Mouse (Mus musculus) megakaryocyte, adult 5-6 weeks (primary cell): ENCODE results near the gene Smim15. TPM values are rescaled to one million over a fixed set of nuclear protein-coding genes. Genes with fewer than 3 reads are reported as not detected.

Experiments used
- ATAC-seq: 2 replicates; pipeline ENCODE4 v1.8.0; 2016; ENCODE audit warnings: mild to moderate bottlenecking, inconsistent platforms; ENCODE audit not compliant: poor library complexity, severe bottlenecking
- total RNA-seq, 2 experiments: library from RNA; stranded (forward) in 1 of 2; stranded (reverse) in 1 of 2; fragments of 153-499, 151-499 nt in 1 of 2; fragments of 221-1000, 200-1000 nt in 1 of 2; gene quantifications; 2 replicates each; pipeline versions ENCODE4 v1.2.3 to v1.2.4; 2015 to 2017

The Smim15 gene
- total RNA-seq (2015) (72.6 and 76.1 TPM in 2 replicates), total RNA-seq (2017) (162 and 166 TPM in 2 replicates)

DNA sequence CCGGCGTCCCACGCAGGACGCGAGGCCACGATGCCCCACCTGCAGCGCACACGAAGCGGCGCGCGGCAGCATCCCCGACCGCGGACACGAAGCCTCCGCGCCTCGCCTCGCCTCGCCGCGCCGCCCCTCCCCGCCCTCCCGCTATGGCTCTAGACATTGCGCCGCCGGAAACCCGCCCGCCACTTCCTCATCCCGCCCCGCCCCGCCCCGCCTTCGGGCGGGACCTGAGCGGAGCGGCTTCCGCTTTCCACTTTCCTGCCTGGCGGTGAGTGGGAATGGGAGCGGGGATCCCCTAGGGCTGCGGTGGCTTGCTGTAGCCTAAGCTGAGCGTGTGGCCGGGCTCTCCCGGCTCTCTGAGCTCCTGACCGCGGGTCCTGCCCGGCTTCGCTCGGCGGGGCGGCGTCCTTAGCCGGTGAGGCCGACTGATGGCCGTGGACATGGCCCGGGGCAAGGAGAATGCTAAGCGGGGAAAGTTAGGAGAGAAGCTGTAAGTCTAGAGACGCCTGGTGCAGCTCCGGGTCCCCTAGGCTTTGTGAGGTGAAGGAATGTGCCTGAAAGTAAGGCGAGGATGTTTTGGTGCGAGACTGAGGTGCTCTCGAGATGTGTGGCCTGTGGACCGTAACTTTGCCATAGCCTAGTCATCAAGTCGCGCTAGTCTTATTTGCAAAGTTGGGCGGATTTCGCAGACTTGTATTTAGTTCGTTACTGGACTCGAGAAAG lies at the start of gene Smim15:
Gene Smim15, plus strand, starts transcription at position 225 of the 720 bp plus-strand sequence.
- ATAC-seq, result peak; percentile 76

DNA sequence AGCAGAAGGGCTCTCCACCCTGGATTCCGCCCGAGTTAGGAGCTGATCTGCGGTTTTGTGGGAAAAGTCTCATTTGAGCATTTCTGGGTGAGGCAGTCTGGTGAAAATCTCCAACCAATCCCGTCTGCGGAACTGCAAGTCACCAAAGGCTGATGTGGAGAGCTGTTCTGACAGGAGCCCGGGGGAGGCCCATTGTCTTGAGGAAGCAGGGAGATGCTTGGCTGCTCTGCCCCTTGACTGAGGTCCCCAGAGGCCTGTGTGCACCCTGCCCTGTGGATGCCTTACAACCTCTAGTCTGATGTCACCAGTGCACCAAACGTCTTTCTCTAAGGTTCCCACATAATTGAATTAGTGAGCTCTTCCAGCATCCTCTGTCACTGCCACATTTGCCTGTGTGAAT lies 49.0 kb upstream of the Smim15 start:
- no peak for ATAC-seq

GRCm38 (mm10) chr13:107996301-107996700 lies 47.9 kb upstream of the Smim15 start:
- ATAC-seq, result no peak

DNA sequence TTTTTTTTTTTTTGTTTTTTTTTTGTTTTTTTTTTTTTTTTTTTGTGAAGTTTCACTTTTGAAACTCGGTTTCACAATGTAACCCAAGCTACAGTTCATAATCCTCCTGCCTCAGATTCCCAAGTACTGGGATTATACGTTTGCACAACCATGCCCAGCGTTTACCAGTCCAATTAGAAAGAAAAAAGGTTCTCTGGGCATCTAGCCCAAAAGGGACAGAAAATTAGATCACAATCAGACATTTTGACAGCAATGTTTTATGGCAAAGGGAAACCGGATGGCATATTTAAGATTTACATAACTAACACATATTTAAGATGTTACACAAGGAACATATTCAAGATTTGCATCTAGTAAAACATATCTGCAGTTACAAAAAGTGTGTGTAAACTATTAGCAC lies 36.4 kb upstream of the Smim15 start:
- no peak for ATAC-seq

DNA sequence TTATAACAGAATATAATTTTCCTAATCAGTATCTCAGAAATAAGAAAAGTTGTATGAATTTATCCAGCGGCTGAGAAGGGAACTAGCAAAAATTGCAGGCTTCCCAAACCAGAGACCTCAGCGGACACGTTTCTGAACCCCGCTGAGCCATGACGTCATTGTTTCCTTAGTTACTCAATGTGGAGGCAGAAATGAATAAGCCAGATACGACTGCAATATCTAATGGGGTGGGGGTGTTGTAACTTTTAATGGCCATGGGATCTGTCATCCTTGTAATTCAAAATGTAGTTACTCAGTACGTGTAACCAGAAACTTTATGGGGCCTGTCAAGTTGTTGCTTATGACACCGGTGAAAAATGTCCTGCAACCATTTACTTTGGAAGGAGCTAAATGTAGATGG lies 31.1 kb upstream of the Smim15 start:
- 0 out of 2 replicates have a peak, but pooled peaks have one; percentile 27 for ATAC-seq

DNA sequence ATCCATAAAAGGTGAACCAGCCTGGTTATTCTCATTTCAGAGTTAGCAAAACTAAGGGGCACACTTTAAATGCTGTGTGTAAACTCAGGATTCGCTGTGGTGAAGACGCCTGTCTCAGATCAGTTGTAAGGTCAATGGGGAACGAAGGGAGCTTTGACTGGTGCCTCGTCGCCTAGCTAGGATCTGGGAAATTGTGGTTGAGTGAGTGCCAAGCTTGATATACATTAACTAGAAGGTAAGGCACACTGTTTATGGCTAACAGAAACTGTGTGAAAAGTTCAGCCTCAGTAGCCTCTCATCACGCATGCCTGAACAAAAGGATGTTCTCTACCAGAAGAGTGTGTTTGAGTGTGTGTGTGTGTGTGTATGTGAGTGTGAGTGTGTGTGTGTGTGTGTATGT lies 30.4 kb upstream of the Smim15 start:
- ATAC-seq, result no peak

GRCm38 (mm10) chr13:108015166-108015565 lies 29.1 kb upstream of the Smim15 start:
- no peak for ATAC-seq

DNA sequence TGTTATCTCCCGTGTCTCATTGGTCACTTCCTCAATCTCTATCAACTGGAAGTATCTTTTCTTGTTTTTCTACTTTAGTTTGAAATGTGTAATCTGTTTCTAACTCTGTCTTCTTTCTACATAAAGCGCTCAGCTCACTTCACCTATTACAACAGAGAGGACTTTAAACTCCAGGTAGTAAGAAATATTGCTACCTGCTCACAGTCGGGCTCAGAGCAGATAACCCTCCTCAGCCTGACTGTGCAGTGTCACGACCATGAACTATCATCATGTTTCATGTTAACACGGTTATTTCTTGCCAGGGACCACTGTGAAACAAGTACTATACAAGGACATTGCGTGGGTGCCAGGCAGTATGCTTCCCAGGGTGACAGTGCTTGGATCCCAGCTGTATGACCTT lies 26.9 kb upstream of the Smim15 start:
- no peak for ATAC-seq

GRCm38 (mm10) chr13:108025802-108026201 lies 18.4 kb upstream of the Smim15 start:
- ATAC-seq, result no peak

DNA sequence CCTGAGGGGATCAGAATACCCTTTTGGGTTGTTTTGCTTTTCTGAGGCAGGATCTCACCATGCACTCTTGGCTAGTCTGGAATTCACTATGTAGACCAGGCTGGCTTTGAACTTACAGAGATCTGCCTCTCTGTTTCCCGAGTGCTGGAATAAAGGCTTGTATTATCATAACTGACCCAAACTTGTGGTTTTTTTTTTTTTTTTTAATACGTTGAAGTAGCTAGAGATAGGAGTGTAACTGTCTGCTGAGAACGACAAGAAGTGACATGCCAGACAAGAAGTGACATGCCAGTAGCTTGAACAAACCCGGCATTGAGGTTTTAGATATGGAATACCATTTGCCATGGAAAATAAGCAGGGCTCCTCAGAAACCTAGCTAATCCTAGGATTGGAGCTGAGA lies 11.5 kb upstream of the Smim15 start:
- no peak for ATAC-seq

- ATAC-seq, result no peak
Measured at GRCm38 (mm10) chr13:108039375-108039774, 4.9 kb upstream of the Smim15 start.

GRCm38 (mm10) chr13:108039902-108040301 lies 4.3 kb upstream of the Smim15 start:
- no peak for ATAC-seq

GRCm38 (mm10) chr13:108040451-108040850 lies 3.8 kb upstream of the Smim15 start:
- no peak for ATAC-seq

DNA sequence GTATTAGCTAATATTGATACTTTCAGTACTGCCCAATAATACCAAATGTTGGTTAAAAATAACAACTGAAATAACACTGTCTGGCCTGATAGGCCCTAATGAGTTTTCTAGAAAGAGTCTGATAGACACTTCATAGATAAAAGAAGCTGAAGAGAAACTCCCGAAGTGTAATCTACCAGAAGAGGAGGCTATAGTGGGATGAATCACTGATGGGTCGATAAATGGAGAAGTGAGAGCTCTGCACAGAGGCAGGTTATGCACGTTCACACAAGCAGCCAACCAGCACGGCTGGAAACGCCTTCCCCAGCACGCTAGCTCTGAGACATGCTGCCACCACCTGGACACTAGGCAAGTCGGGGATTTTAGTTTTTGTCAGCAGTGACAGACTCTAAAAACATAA lies 2.9 kb upstream of the Smim15 start:
- peak; percentile 75 for ATAC-seq

- 0 out of 2 replicates have a peak, but pooled peaks have one; percentile 6 for ATAC-seq
Measured at GRCm38 (mm10) chr13:108043431-108044221, 620 bp upstream of the Smim15 start.

DNA sequence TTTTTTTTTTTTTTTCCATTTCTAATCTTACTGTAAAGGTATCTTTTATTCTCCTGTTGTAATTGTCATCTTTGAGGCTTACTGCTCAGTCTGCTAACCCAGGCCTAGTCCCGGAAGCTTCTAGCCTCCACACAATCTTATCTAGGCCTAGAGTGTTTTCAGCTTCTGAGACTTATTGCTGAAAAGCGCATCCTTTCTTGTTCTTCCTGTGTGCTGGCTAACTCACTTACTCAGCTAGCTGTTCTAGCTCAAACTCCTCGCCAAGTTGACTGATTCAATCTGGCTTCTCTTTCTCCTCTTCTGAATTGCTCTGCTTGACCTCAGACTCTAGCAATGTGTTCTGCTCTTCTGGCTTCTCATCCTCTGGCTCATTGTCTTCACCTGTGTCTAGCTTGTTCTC lies 1.4 kb downstream of the Smim15 start:
- no peak for ATAC-seq

GRCm38 (mm10) chr13:108046071-108046470 lies 1.8 kb downstream of the Smim15 start:
- no peak for ATAC-seq

DNA sequence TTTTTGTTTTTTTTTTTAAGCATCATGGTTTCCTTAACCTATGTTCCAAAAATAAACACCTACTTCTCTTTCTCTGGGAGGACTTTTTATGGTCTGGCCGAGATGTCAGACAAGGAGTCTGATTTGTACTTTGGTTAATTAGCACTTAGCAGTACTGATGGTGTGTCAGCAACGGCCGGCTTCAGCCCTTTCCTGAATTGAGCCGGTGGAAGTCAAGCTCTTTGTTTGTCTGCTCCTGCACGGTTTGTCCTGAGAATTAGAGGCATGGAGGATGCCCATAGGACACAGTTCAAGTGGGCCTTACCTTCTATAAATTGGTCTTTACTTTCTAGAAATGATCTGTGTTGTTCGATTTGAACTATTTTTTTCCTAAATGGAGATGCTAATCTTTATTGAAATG lies 2.6 kb downstream of the Smim15 start:
- ATAC-seq, result no peak

DNA sequence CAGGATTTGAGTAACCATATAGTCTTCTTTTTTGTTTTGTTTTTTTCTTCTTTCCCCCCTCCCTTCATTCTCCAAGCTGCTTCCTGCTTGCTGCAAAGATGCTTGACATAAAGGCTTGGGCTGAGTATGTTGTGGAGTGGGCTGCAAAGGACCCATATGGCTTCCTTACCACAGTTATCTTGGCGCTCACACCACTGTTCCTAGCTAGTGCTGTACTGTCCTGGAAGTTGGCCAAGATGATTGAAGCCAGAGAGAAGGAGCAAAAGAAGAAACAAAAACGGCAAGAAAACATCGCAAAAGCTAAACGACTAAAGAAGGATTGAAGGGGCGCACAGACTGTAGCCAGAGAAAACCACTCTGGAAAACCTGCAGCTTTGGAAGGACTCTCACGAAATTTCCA lies 3.1 kb downstream of the Smim15 start:
- no peak for ATAC-seq

- ATAC-seq, result peak; percentile 54; the same call in 1 of the 2 replicates
Measured at GRCm38 (mm10) chr13:108056896-108057295, 12.7 kb downstream of the Smim15 start.

- ATAC-seq, result no peak
Measured at GRCm38 (mm10) chr13:108060286-108060885, 16.1 kb downstream of the Smim15 start.
